Mouse (Mus musculus): ENCODE data around the gene Piga. TPM values are rescaled to one million over a fixed set of nuclear protein-coding genes. Genes with fewer than 3 reads are reported as not detected.
A peak's percentile ranks its signal among the peaks of the same experiment; 100 is the strongest.

The Piga gene
- total RNA-seq (2021), result 1 to 10 TPM; 1.6 to 2.4 TPM
- long read RNA-seq, experiment 1, partial matches to known transcripts, result 0 of 1 reads
- long read RNA-seq, experiment 1, other reads (novel, unspliced or antisense), result 1 of 1 reads
- long read RNA-seq, experiment 2, result 0 reads

- DNase-seq (ENCODE audit: low spot score), result peak; percentile 90
These were observed at the start of gene Piga for GRCm38 (mm10) chrX:164419471-164419939. Gene Piga, plus strand, starts transcription at chrX:164419787.

- no peak for DNase-seq (ENCODE audit: low spot score)
These were observed 49.0 kb upstream of the Piga start for GRCm38 (mm10) chrX:164370576-164370975.

- peak; percentile 53 for DNase-seq (ENCODE audit: low spot score)
These were observed 46.5 kb upstream of the Piga start, which contains the start of gene Vegfd for GRCm38 (mm10) chrX:164373081-164373480. Gene Vegfd, plus strand, starts transcription at chrX:164373378.

- no peak for DNase-seq (ENCODE audit: low spot score)
These were observed 45.0 kb upstream of the Piga start for GRCm38 (mm10) chrX:164374586-164374985.

- peak; percentile 4 for DNase-seq (ENCODE audit: low spot score)
These were observed 39.9 kb upstream of the Piga start for GRCm38 (mm10) chrX:164379721-164380120.

GRCm38 (mm10) chrX:164381618-164382408 is 37.8 kb upstream of the Piga start:
- peak; percentile 64 for DNase-seq (ENCODE audit: low spot score)

- DNase-seq (ENCODE audit: low spot score), result no peak
These were observed 25.5 kb upstream of the Piga start for GRCm38 (mm10) chrX:164394091-164394490.

- peak; percentile 13 for DNase-seq (ENCODE audit: low spot score)
These were observed 21.1 kb upstream of the Piga start for GRCm38 (mm10) chrX:164398456-164398855.

- DNase-seq (ENCODE audit: low spot score), result no peak
These were observed 14.4 kb upstream of the Piga start for GRCm38 (mm10) chrX:164405080-164405649.

- no peak for DNase-seq (ENCODE audit: low spot score)
These were observed 13.2 kb upstream of the Piga start for GRCm38 (mm10) chrX:164406133-164407022.

GRCm38 (mm10) chrX:164408301-164408927 is 11.2 kb upstream of the Piga start:
- no peak for DNase-seq (ENCODE audit: low spot score)

GRCm38 (mm10) chrX:164410562-164410961 is 9.0 kb upstream of the Piga start:
- DNase-seq (ENCODE audit: low spot score), result no peak

GRCm38 (mm10) chrX:164416803-164417202 is 2.8 kb upstream of the Piga start:
- no peak for DNase-seq (ENCODE audit: low spot score)

- DNase-seq (ENCODE audit: low spot score), result no peak
These were observed 1.6 kb upstream of the Piga start for GRCm38 (mm10) chrX:164418008-164418407.

- DNase-seq (ENCODE audit: low spot score), result no peak
These were observed 368 bp downstream of the Piga start for GRCm38 (mm10) chrX:164419955-164420354.

GRCm38 (mm10) chrX:164420518-164420917 is 931 bp downstream of the Piga start:
- no peak for DNase-seq (ENCODE audit: low spot score)

- no peak for DNase-seq (ENCODE audit: low spot score)
These were observed 5.2 kb downstream of the Piga start for GRCm38 (mm10) chrX:164424821-164425220.

GRCm38 (mm10) chrX:164427295-164427694 is 7.7 kb downstream of the Piga start:
- DNase-seq (ENCODE audit: low spot score), result no peak

GRCm38 (mm10) chrX:164428224-164428623 is 8.6 kb downstream of the Piga start:
- no peak for DNase-seq (ENCODE audit: low spot score)

GRCm38 (mm10) chrX:164430621-164431020 is 11.0 kb downstream of the Piga start:
- no peak for DNase-seq (ENCODE audit: low spot score)

GRCm38 (mm10) chrX:164431133-164431532 is 11.5 kb downstream of the Piga start:
- DNase-seq (ENCODE audit: low spot score), result no peak
